Mouse (Mus musculus) megakaryocyte, embryonic 14.5 days (primary cell): ENCODE results near the gene G2e3.

ENCODE experiments used
- FLI1 ChIP-seq: IDR thresholded peaks from 2 replicates; pipeline ENCODE4 v1.6.1; 2012; ENCODE audit warnings: low read length, inconsistent platforms, mixed read lengths
- GATA1 ChIP-seq: IDR thresholded peaks from 3 replicates; pipeline ENCODE4 v1.6.1; 2012; ENCODE audit warnings: mixed read lengths, low read length, inconsistent platforms, borderline replicate concordance

- TF ChIP-seq GATA1: no peak
- no peak for TF ChIP-seq FLI1
Observed at GRCm38 (mm10) chr12:51399871-51400270, 52.0 kb downstream of the G2e3 start.
